21 mouse cellular contexts compared by ENCODE assay signal in genomic region chr9:42848061-42848460, GRCm38 (mm10).
DNase-seq lines count a peak whose midpoint lies in the region; ATAC-seq and TF ChIP-seq lines count a peak whose summit lies in the region.
"Had no signal": no experiment of that assay in that cellular context is flagged by ENCODE, and none has a peak within 500 bp of the region (broad histone marks: within the 10 kb centered on the region; RNA-seq: fewer than 3 reads in every experiment).

No protein-coding gene starts in this region.

- DNase-seq in layer of hippocampus, adult 2 months (ENCODE audit: low spot score in 2 of 2), result no peak
- DNase-seq in layer of hippocampus, postnatal 36 days, result no peak
- peak; percentile 60 for DNase-seq in embryonic facial prominence, embryonic 11.5 days (ENCODE audit: low spot score)
- peak; percentile 31 for DNase-seq in limb, embryonic 11.5 days (ENCODE audit: low spot score)
- DNase-seq in yolk sac, embryonic 10.5 days (ENCODE audit: low spot score), result peak; percentile 5
- no peak for DNase-seq in heart, adult 18-20 months
- DNase-seq in gastrocnemius, adult 2 months, result no peak
- DNase-seq: adrenal gland, adult 8-10 months; cerebellum, adult 9-11 months; heart, postnatal 14 days; kidney, postnatal 36 days; layer of hippocampus, adult 9-11 months; right cerebral cortex, postnatal 25 days; thymus, adult 2 months had no signal

- H3K9ac ChIP-seq in embryonic facial prominence, embryonic 11.5 days (replicated peaks; ENCODE audit: low read length), result no peak overlapping the region
- no peak overlapping the region for H3K9ac ChIP-seq in limb, embryonic 11.5 days (ENCODE audit: low read length)
- H3K9ac ChIP-seq: heart, embryonic 12.5 days; limb, embryonic 15.5 days; liver, embryonic 15.5 days; neural tube, embryonic 12.5 days had no signal

- no peaks in the 10 kb centered on the region for H3K36me3 ChIP-seq in embryonic facial prominence, embryonic 11.5 days (replicated peaks; ENCODE audit: control insufficient read depth, insufficient read depth, low read depth, low read length)
- H3K36me3 ChIP-seq in limb, embryonic 11.5 days (ENCODE audit: control insufficient read depth, insufficient read depth, low read length), result no peaks in the 10 kb centered on the region
- H3K36me3 ChIP-seq: heart, embryonic 12.5 days; limb, embryonic 15.5 days; liver, embryonic 15.5 days; neural tube, embryonic 12.5 days had no signal

- no peaks in the 10 kb centered on the region for H3K9me3 ChIP-seq in embryonic facial prominence, embryonic 11.5 days (replicated peaks; ENCODE audit: control insufficient read depth, low read length)
- no peaks in the 10 kb centered on the region for H3K9me3 ChIP-seq in limb, embryonic 11.5 days (ENCODE audit: control insufficient read depth, low read length)
- H3K9me3 ChIP-seq: heart, embryonic 12.5 days; limb, embryonic 15.5 days; liver, embryonic 15.5 days; neural tube, embryonic 12.5 days had no signal

- H3K27ac ChIP-seq in layer of hippocampus, adult 2 months, result peak overlapping the region; percentile 85
- H3K27ac ChIP-seq in embryonic facial prominence, embryonic 11.5 days (replicated peaks; ENCODE audit: low read depth, low read length), result no peak overlapping the region
- no peak overlapping the region for H3K27ac ChIP-seq in limb, embryonic 11.5 days (replicated peaks; ENCODE audit: low read depth, low read length)
- no peak overlapping the region for H3K27ac ChIP-seq in gastrocnemius, adult 2 months
- H3K27ac ChIP-seq: limb, embryonic 15.5 days; liver, embryonic 15.5 days; macrophage; neural tube, embryonic 12.5 days had no signal

- no peak for TF ChIP-seq CTCF in layer of hippocampus, adult 2 months (conservative IDR thresholded peaks at IDR 0.05)
- TF ChIP-seq CTCF in gastrocnemius, adult 2 months (IDR thresholded peaks at IDR 0.05), result no peak

- ATAC-seq in embryonic facial prominence, embryonic 11.5 days (replicated peaks; ENCODE audit: insufficient number of reproducible peaks, low FRiP score, low TSS enrichment, low read depth), result no peak
- ATAC-seq in limb, embryonic 11.5 days (ENCODE audit: insufficient number of reproducible peaks, low FRiP score, low TSS enrichment, low read depth), result no peak
- ATAC-seq: Patski had no signal

- 16% methylated on average over 8 of the region's 9 CpGs for WGBS in embryonic facial prominence, embryonic 11.5 days
- WGBS in limb, embryonic 11.5 days, result 15% methylated on average over 8 of the region's 9 CpGs

- intact Hi-C loops in gastrocnemius, adult 2 months (cut with DNase I), result no loop called here

- no peak overlapping the region for H3K4me2 ChIP-seq in embryonic facial prominence, embryonic 11.5 days (ENCODE audit: low read depth, low read length)
- no peak overlapping the region for H3K4me2 ChIP-seq in limb, embryonic 11.5 days (ENCODE audit: low read depth, severe bottlenecking)
- H3K4me2 ChIP-seq: heart, embryonic 12.5 days; limb, embryonic 15.5 days; liver, embryonic 15.5 days; midbrain, embryonic 11.5 days; neural tube, embryonic 12.5 days had no signal

- H3K4me3 ChIP-seq in layer of hippocampus, adult 2 months, result no peak overlapping the region
- H3K4me3 ChIP-seq in embryonic facial prominence, embryonic 11.5 days (ENCODE audit: low read depth, low read length), result no peak overlapping the region
- no peak overlapping the region for H3K4me3 ChIP-seq in limb, embryonic 11.5 days (ENCODE audit: low read depth, low read length)
- no peak overlapping the region for H3K4me3 ChIP-seq in gastrocnemius, adult 2 months
- H3K4me3 ChIP-seq: heart, embryonic 12.5 days; limb, embryonic 15.5 days; liver, embryonic 15.5 days; neural tube, embryonic 12.5 days had no signal

- H3K4me1 ChIP-seq in embryonic facial prominence, embryonic 11.5 days (ENCODE audit: control insufficient read depth, insufficient read depth, low read length), result peaks cover 5% of the 10 kb centered on the region; the same call in 1 of the 2 replicates
- H3K4me1 ChIP-seq in limb, embryonic 11.5 days (ENCODE audit: control insufficient read depth, insufficient read depth, low read length), result peaks cover 8% of the 10 kb centered on the region; the same call in 1 of the 2 replicates
- H3K4me1 ChIP-seq: liver, embryonic 15.5 days had no signal

- no peaks in the 10 kb centered on the region for H3K27me3 ChIP-seq in embryonic facial prominence, embryonic 11.5 days (ENCODE audit: control insufficient read depth, insufficient read depth, low read length)
- H3K27me3 ChIP-seq in limb, embryonic 11.5 days (ENCODE audit: control insufficient read depth, insufficient read depth, low read length), result no peaks in the 10 kb centered on the region
- H3K27me3 ChIP-seq: liver, embryonic 15.5 days had no signal

Comparison
In these comparisons a context has a peak if more than half of its experiments do, and no peak if none do; other contexts are left out.
1. DNase-seq: peak in embryonic facial prominence, embryonic 11.5 days (single experiment), limb, embryonic 11.5 days (single experiment) and yolk sac, embryonic 10.5 days (single experiment); none in layer of hippocampus, adult 2 months (0 of 2), layer of hippocampus, postnatal 36 days (0 of 2), heart, adult 18-20 months (0 of 2) and gastrocnemius, adult 2 months (single experiment).